Mouse (Mus musculus) right cerebral cortex, postnatal 4 days (tissue): ENCODE measurements around the gene Sft2d2.

ENCODE experiments used
- DNase-seq: peaks from one replicate; pipeline ENCODE4 v3.0.0-alpha.2; 2022

Sft2d2 gene

GRCm38 (mm10) chr1:165190571-165191273, 3.5 kb downstream of the Sft2d2 start:
- DNase-seq, result no peak

- no peak for DNase-seq
Observed at GRCm38 (mm10) chr1:165190068-165190467, 4.2 kb downstream of the Sft2d2 start.

GRCm38 (mm10) chr1:165188806-165189580, 5.2 kb downstream of the Sft2d2 start:
- DNase-seq, result no peak

- DNase-seq, result no peak
Observed at GRCm38 (mm10) chr1:165187357-165187756, 6.9 kb downstream of the Sft2d2 start.

GRCm38 (mm10) chr1:165186491-165186890, 7.7 kb downstream of the Sft2d2 start:
- DNase-seq, result no peak

GRCm38 (mm10) chr1:165185116-165185515, 9.1 kb downstream of the Sft2d2 start:
- DNase-seq, result no peak

- no peak for DNase-seq
Observed at GRCm38 (mm10) chr1:165184178-165184577, 10.1 kb downstream of the Sft2d2 start.

GRCm38 (mm10) chr1:165183400-165183799, 10.8 kb downstream of the Sft2d2 start:
- DNase-seq, result no peak

- DNase-seq, result no peak
Observed at GRCm38 (mm10) chr1:165179321-165179720, 14.9 kb downstream of the Sft2d2 start.

GRCm38 (mm10) chr1:165178075-165178474, 16.2 kb downstream of the Sft2d2 start:
- no peak for DNase-seq

- DNase-seq, result no peak
Observed at GRCm38 (mm10) chr1:165174059-165174616, 20.1 kb downstream of the Sft2d2 start.

- DNase-seq, result no peak
Observed at GRCm38 (mm10) chr1:165171277-165171676, 23.0 kb downstream of the Sft2d2 start.

GRCm38 (mm10) chr1:165170157-165170556, 24.1 kb downstream of the Sft2d2 start:
- DNase-seq, result no peak

GRCm38 (mm10) chr1:165169462-165169861, 24.8 kb downstream of the Sft2d2 start:
- no peak for DNase-seq

GRCm38 (mm10) chr1:165164920-165165319, 29.3 kb downstream of the Sft2d2 start:
- DNase-seq, result no peak

- no peak for DNase-seq
Observed at GRCm38 (mm10) chr1:165160723-165161405, 33.4 kb downstream of the Sft2d2 start, which contains the start of gene Tbx19. Gene Tbx19, minus strand, starts transcription at chr1:165160773.

GRCm38 (mm10) chr1:165158841-165159240, 35.4 kb downstream of the Sft2d2 start:
- DNase-seq, result no peak

GRCm38 (mm10) chr1:165154162-165154561, 40.1 kb downstream of the Sft2d2 start:
- DNase-seq, result no peak

- no peak for DNase-seq
Observed at GRCm38 (mm10) chr1:165151216-165151615, 43.0 kb downstream of the Sft2d2 start.

GRCm38 (mm10) chr1:165142343-165142916, 51.8 kb downstream of the Sft2d2 start:
- no peak for DNase-seq

GRCm38 (mm10) chr1:165140227-165140626, 54.0 kb downstream of the Sft2d2 start:
- no peak for DNase-seq

- no peak for DNase-seq
Observed at GRCm38 (mm10) chr1:165133858-165134257, 60.4 kb downstream of the Sft2d2 start.

- DNase-seq, result no peak
Observed at GRCm38 (mm10) chr1:165133279-165133678, 61.0 kb downstream of the Sft2d2 start.
